Mouse (Mus musculus) midbrain, embryonic 16.5 days (tissue): ENCODE measurements at regions not wholly inside any gene's neighbourhood (a gene's known extent, or its start where the extent isn't known, plus 50 kb on each side); places are given as distances from the start of the nearest gene placed in this dataset.
"Not testable (repeated sequence)": the region's sequence is repeated elsewhere in the genome, so short reads cannot be mapped to it uniquely, and the experiment has no call there.

ENCODE experiments used
- ATAC-seq: fragments of 200-750 bp; cut with Nextera tagmentation; 2 replicates; pipeline ENCODE4 v1.8.0; 2017; ENCODE audit warnings: moderate TSS enrichment
- H3K27ac ChIP-seq: fragments of 300-500 bp; sonication (generic); 2 replicates; pipeline ENCODE4 v1.5.1; 2014; ENCODE audit warnings: mild to moderate bottlenecking, low read length, mixed read lengths
- H3K27me3 ChIP-seq: fragments of 300-500 bp; sonication (generic); 2 replicates; pipeline ENCODE4 v1.6.1; 2014; ENCODE audit warnings: low read depth, low read length, mixed read lengths; ENCODE audit not compliant: control insufficient read depth, insufficient read depth
- H3K36me3 ChIP-seq: fragments of 300-500 bp; sonication (generic); 2 replicates; pipeline ENCODE4 v1.6.1; 2014; ENCODE audit warnings: mild to moderate bottlenecking, low read length, moderate library complexity, mixed read lengths; ENCODE audit not compliant: control insufficient read depth, insufficient read depth
- H3K4me1 ChIP-seq: fragments of 300-500 bp; sonication (generic); 2 replicates; pipeline ENCODE4 v1.6.1; 2014; ENCODE audit warnings: mild to moderate bottlenecking, low read length, mixed read lengths; ENCODE audit not compliant: control insufficient read depth, insufficient read depth
- H3K4me2 ChIP-seq: fragments of 300-500 bp; sonication (generic); 2 replicates; pipeline ENCODE4 v1.6.1; 2014; ENCODE audit warnings: mild to moderate bottlenecking, low read length, mixed read lengths
- H3K4me3 ChIP-seq: fragments of 300-500 bp; sonication (generic); 2 replicates; pipeline ENCODE4 v1.5.1; 2014; ENCODE audit warnings: low read depth, mild to moderate bottlenecking, low read length, moderate library complexity, mixed read lengths
- H3K9ac ChIP-seq: fragments of 300-500 bp; sonication (generic); 2 replicates; pipeline ENCODE4 v1.6.1; 2014; ENCODE audit warnings: low read depth, low read length, mixed read lengths
- H3K9me3 ChIP-seq: fragments of 300-500 bp; sonication (generic); replicated peaks from 2 replicates; pipeline ENCODE4 v1.6.1; 2014; ENCODE audit warnings: mild to moderate bottlenecking, low read length, mixed read lengths; ENCODE audit not compliant: control insufficient read depth, poor library complexity, severe bottlenecking
- WGBS: fragments of 180-500 bp; shearing (Covaris S2); extraction: QIAGEN DNeasy Blood & Tissue Kit; methylation state at CpG from one replicate; pipeline ENCODE4 v1.1.7; 2014; 5-methylcytosine and 5-hydroxymethylcytosine counted together

DNA sequence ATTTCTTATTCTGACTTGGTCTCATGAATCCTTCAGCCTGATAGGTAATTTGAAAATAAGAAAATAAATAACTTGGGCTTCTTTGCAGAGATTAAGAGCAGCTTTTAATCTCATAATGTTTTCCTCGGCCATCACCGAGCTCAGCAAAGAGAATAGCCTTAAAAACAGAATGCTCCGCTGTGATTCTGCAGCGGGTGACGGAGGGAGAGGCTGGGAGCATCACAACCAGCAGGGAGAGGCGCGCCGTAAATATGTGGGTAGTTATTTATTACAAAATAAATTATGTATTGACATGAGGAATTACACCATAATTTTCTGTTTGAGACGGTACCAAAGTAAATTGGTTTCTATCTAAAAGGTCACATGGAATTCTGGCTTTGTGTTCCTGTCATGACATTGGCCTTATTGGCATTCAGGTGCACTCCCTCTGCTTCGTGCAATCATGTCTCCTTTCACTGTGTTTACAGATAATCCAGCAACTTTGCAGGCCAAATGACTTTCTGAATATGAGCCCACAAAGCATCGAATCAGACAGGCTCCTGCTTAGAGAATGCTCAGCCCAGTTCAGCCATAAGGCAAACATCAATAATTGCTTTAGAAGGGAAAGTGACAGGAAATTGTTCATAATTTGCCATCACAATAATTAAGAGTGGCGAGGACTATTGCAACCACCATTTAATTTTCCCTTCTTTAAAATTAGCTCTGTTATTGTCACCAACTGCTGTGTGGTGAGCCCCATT, 494.4 kb downstream of the Hace1 start:
- no peak overlapping the region for H3K9ac ChIP-seq
- H3K36me3 ChIP-seq = no peaks in the 10 kb centered on the region
- peak overlapping the region; percentile 58 for H3K27ac ChIP-seq
- WGBS = 44% methylated on average over 12 of the region's 12 CpGs
- peak; percentile 55 for ATAC-seq
- peaks cover 15% of the 10 kb centered on the region for H3K4me1 ChIP-seq
- no peaks in the 10 kb centered on the region for H3K27me3 ChIP-seq
- no peaks in the 10 kb centered on the region for H3K9me3 ChIP-seq
- no peak overlapping the region for H3K4me3 ChIP-seq
- H3K4me2 ChIP-seq = no peak overlapping the region

DNA sequence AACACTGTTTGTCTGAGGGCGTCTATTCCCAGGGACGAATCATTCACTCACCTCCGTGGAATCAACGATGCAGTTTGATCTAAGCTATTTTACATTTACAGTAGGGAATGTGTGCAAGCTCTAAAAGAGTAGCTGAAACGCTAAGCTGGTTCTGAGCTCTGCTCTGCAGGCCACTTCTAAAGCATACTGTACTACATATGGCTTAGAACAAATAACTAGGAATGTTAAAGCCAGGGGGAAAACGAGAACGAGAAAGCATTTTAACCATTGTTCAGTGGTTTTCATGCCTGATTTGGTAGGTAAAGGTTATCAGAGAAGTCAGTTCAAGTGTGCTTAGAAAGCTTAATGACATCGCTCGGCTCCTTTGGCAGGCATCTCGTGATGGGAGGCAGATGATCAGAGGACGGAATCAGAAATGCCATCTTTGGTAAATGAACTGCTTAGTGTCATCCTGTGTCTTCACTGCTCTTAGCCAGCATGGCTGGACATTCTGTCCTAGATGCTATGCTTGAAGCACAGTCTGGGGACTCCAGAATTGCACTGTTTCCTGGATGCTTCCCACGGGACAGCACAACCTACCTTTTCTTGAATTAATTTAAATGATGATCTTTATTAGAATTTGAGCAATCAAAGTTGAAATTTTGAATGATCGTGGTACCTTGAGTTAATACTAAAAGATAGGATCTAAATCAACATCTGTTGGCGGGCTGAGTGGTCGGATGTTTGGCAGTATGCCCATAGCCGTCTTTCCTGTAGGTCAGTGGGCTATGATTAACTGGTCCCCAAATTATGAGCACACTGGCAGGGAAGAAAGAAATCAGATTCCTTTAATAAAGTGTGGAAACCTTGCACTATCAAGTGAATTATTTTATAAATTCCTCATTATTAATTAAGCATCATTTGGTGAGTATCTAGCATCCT, 495.2 kb downstream of the Hace1 start:
- ATAC-seq = peak; percentile 61

DNA sequence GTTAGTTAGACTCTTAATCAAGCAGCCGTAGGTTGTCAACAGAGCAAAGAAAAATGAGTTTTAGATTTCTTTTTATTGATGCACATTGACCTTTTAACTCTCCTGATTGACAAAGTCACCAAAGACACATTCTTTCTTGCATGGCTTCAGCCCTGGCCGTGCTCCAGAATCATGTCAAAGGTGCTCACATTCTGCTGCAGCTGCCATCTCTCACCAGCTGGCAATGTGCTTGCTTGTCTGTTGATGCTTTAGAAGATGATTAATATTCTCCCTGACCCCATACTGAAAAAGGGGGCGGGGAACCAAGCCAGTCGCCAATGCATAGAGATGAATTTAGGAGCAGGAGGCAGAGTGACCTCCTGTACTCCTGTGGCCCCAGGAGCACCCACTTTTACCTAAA, 510.1 kb downstream of the Hace1 start:
- Histone ChIP-seq H3K4me3 (no peak overlapping the region), H3K4me1 (no peaks in the 10 kb centered on the region), H3K36me3 (no peaks in the 10 kb centered on the region), H3K9me3 (no peaks in the 10 kb centered on the region), H3K9ac (no peak overlapping the region), H3K27ac (no peak overlapping the region), H3K4me2 (no peak overlapping the region), H3K27me3 (no peaks in the 10 kb centered on the region)
- ATAC-seq = no peak
- 63% methylated on average over 4 of the region's 4 CpGs for WGBS

More for the DNA sequence above, 495.2 kb downstream of the Hace1 start:
- Histone ChIP-seq H3K9me3 (no peaks in the 10 kb centered on the region), H3K27ac (peak overlapping the region; percentile 58), H3K27me3 (no peaks in the 10 kb centered on the region), H3K4me1 (peaks cover 15% of the 10 kb centered on the region), H3K4me2 (no peak overlapping the region), H3K4me3 (no peak overlapping the region), H3K36me3 (no peaks in the 10 kb centered on the region), H3K9ac (no peak overlapping the region)
- WGBS = 52% methylated on average over 16 of the region's 16 CpGs

DNA sequence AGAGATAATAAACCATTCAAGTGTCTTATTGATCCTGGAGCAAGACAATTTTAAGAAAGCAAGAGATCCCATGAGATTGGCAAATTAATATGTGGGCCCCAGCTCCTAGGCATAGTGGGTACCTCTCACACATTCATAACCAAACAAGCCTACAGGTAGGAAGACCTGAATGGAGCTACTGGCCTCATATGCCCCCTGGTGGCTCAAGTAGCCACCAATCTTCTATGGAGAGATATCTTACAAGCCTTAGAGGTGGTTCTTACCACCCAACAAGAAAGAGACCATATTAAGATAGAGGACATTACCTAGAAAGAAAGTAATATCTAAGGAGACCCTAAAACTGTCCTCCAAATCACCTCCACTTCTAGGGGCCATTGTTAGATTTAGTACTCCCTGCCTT, 523.2 kb downstream of the Hace1 start:
- no peak for ATAC-seq
- Histone ChIP-seq H3K4me2 (no peak overlapping the region), H3K4me1 (no peaks in the 10 kb centered on the region), H3K27me3 (no peaks in the 10 kb centered on the region), H3K27ac (no peak overlapping the region), H3K4me3 (no peak overlapping the region), H3K9me3 (no peaks in the 10 kb centered on the region; the same call in 1 of the 2 replicates), H3K36me3 (no peaks in the 10 kb centered on the region), H3K9ac (no peak overlapping the region)

DNA sequence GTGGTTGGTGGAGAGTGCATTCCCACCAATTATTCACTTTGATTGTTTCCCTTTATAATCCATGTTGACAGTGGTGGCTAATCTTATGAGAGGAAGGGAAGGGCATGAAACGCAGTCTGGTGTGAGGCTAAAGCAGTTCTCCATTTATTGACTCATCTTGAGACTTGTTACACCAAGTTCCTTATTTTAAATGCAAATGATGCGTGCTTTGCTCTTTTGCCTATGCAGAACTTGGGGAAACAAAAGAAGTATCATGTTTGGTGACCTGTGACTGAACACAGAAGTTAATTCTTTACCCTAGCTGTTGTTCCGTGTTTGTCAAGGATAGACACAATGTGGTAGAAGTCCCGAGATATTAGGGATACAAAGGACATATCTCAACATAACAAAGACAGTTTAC, 531.2 kb downstream of the Hace1 start:
- WGBS = 44% methylated on average over 4 of the region's 4 CpGs
- no peak overlapping the region for H3K27ac ChIP-seq
- H3K27me3 ChIP-seq = no peaks in the 10 kb centered on the region
- no peak overlapping the region for H3K4me2 ChIP-seq
- H3K4me3 ChIP-seq = no peak overlapping the region
- H3K9ac ChIP-seq = no peak overlapping the region
- H3K9me3 ChIP-seq = no peaks in the 10 kb centered on the region; the same call in 1 of the 2 replicates
- no peak for ATAC-seq
- H3K36me3 ChIP-seq = no peaks in the 10 kb centered on the region
- no peaks in the 10 kb centered on the region for H3K4me1 ChIP-seq

DNA sequence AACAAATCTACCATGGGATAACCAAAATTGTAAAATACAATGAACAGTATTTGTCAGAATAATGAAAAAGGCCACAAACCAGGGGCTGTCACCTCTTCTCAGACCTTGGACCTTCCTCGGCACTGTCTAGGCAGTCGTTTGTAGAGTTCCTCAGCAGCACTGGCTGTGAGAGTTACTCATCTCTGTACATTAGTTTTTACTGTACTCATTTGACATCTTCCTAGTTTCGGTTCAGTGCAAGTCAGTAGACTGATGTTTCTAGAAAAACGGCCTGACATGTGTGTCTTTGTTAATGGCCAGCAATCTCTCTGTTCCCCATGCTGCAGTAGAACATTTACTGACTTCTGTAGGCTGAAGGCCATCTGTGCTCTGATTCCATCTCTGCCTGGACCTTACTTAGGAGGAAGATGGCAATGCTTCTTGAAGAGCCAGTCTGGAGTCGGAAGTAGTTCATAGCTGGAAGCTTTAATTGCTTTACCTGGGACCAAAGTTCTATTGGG, 537.1 kb downstream of the Hace1 start:
- 95% methylated on average over 5 of the region's 5 CpGs for WGBS
- no peak overlapping the region for H3K27ac ChIP-seq
- H3K9ac ChIP-seq = no peak overlapping the region
- H3K9me3 ChIP-seq = no peaks in the 10 kb centered on the region
- no peak for ATAC-seq
- no peaks in the 10 kb centered on the region for H3K27me3 ChIP-seq
- H3K4me1 ChIP-seq = no peaks in the 10 kb centered on the region
- no peak overlapping the region for H3K4me3 ChIP-seq
- H3K36me3 ChIP-seq = no peaks in the 10 kb centered on the region
- no peak overlapping the region for H3K4me2 ChIP-seq

DNA sequence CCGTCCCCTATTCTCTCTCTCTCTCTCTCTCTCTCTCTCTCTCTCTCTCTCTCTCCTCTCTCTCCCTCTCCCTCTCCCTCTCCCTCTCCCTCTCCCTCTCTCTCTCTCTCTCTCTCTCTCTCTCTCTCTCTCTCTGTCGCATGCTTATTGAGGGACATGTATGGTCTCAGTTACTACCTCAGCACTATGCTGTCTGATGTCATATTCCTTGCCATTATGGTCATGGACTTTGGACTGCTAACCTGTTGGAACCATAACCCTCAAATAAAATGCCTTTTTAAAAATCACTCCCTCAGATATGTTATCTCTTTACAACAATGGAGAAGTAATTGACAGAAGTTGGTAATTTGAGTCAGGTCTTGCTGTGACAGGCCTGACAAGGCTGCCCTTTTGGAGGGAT, 544.8 kb downstream of the Hace1 start:
- H3K9ac ChIP-seq, ATAC-seq, H3K4me3 ChIP-seq, H3K4me1 ChIP-seq, H3K27me3 ChIP-seq, H3K36me3 ChIP-seq, H3K9me3 ChIP-seq, H3K27ac ChIP-seq, H3K4me2 ChIP-seq: not testable (repeated sequence)
- 100% methylated on average over 1 of the region's 2 CpGs for WGBS

DNA sequence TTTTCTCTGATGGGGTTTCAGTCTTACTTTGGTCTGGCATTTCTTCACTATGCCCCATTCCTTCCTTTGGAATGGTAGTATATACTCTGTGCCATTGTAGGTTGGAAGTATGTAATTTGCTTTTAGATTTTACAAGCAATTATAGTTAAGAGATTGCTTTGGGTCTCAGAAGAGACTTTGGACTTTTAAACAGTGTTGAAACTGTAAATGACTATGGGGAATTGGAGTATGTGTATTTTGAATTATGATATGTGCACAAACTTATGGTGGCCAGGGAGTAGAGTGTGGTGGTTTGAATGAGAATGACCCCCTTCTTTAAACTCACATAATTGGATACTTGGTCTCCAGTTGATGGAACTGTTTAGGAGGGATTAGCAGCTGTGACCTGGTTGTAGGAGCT, 546.2 kb downstream of the Hace1 start:
- no peak for ATAC-seq
- Histone ChIP-seq H3K4me3 (no peak overlapping the region), H3K36me3 (no peaks in the 10 kb centered on the region), H3K9ac (no peak overlapping the region), H3K4me1 (no peaks in the 10 kb centered on the region), H3K9me3 (no peaks in the 10 kb centered on the region), H3K27me3 (no peaks in the 10 kb centered on the region), H3K4me2 (no peak overlapping the region), H3K27ac (no peak overlapping the region)

DNA sequence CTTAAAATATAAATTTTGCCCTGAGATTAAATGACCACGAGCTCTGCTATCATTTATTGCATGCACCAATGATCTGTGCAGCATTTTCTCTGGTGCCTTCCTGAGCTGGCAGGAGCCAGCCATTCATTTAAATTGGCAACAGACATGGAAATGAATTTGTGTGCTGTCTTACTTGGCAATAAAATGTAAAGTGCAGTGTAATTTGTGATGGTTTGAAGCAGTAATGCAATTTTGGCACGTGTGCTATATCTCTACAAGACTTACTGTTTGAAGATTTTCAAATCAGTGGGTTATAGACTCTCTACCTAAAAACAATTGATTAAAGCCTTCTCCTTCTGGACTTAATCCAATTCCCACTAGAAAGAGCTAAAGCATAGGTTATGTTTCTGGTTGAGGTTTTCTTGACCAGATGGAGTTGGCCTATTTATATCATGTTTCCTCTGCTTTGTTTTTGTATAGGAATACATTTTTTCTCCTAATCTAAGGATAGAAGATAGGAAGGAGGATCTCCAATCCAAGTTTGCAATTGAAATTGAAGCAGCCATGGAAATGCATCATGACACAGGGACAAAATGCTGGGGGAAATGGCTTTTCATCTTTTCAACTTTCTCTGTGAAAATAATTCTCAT, 557.6 kb downstream of the Hace1 start:
- 64% methylated on average over 2 of the region's 2 CpGs for WGBS
- no peaks in the 10 kb centered on the region for H3K36me3 ChIP-seq
- ATAC-seq = no peak

More for the DNA sequence above, 557.6 kb downstream of the Hace1 start:
- Histone ChIP-seq H3K4me2 (no peak overlapping the region), H3K27me3 (no peaks in the 10 kb centered on the region), H3K4me3 (no peak overlapping the region), H3K9me3 (no peaks in the 10 kb centered on the region), H3K27ac (no peak overlapping the region), H3K4me1 (no peaks in the 10 kb centered on the region), H3K9ac (no peak overlapping the region)
